Mouse (Mus musculus) heart, embryonic 16.5 days (tissue): ENCODE results near the gene Kctd10. TPM values are rescaled to one million over a fixed set of nuclear protein-coding genes. Genes with fewer than 3 reads are reported as not detected.

Experiments
- ATAC-seq: fragments of 200-750 bp; cut with Nextera tagmentation; replicated peaks from 2 replicates; pipeline ENCODE4 v1.8.0; 2017; ENCODE audit warnings: moderate number of reproducible peaks; ENCODE audit not compliant: insufficient read depth, low FRiP score; ENCODE audit errors: extremely low read depth
- H3K27ac ChIP-seq: fragments of 300-500 bp; sonication (generic); 2 replicates; pipeline ENCODE4 v1.5.1; 2014; ENCODE audit warnings: mild to moderate bottlenecking, low read length, control low read depth, moderate library complexity
- H3K27me3 ChIP-seq: fragments of 300-500 bp; sonication (generic); 2 replicates; pipeline ENCODE4 v1.6.1; 2014; ENCODE audit warnings: low read length, mixed read lengths; ENCODE audit not compliant: control insufficient read depth, insufficient read depth
- H3K36me3 ChIP-seq: fragments of 300-500 bp; sonication (generic); 2 replicates; pipeline ENCODE4 v1.6.1; 2014; ENCODE audit not compliant: control insufficient read depth, insufficient read depth
- H3K4me1 ChIP-seq: fragments of 300-500 bp; sonication (generic); 2 replicates; pipeline ENCODE4 v1.6.1; 2014; ENCODE audit warnings: low read length, mixed read lengths; ENCODE audit not compliant: control insufficient read depth, insufficient read depth
- H3K4me2 ChIP-seq: fragments of 300-500 bp; sonication (generic); 2 replicates; pipeline ENCODE4 v1.6.1; 2014; ENCODE audit warnings: low read depth, mild to moderate bottlenecking, control low read depth, low read length
- H3K4me3 ChIP-seq: fragments of 300-500 bp; sonication (generic); 2 replicates; pipeline ENCODE4 v1.5.1; 2014; ENCODE audit warnings: mild to moderate bottlenecking, control low read depth, low read length
- H3K9ac ChIP-seq: fragments of 300-500 bp; sonication (generic); 2 replicates; pipeline ENCODE4 v1.6.1; 2014; ENCODE audit warnings: low read length, control low read depth
- H3K9me3 ChIP-seq: fragments of 300-500 bp; sonication (generic); replicated peaks from 2 replicates; pipeline ENCODE4 v1.6.1; 2016; ENCODE audit warnings: low read length; ENCODE audit not compliant: control insufficient read depth
- WGBS: fragments of 180-500 bp; shearing (Covaris S2); extraction: QIAGEN DNeasy Blood & Tissue Kit; methylation state at CpG from one replicate; pipeline ENCODE4 v1.1.7; 2014; 5-methylcytosine and 5-hydroxymethylcytosine counted together
- microRNA-seq: library from miRNA; unstranded; fragments of <30 nt; microRNA quantifications from one replicate; pipeline ENCODE4, GENCODE M21; 2017
- polyA plus RNA-seq: library from polyadenylated mRNA; unstranded; fragments of >200 nt; fragmentation: Nextera tagmentation; extraction: Ambion mirVana; gene quantifications from 2 replicates; pipeline ENCODE4 v1.2.1, GENCODE M21; 2015

Kctd10 gene
- polyA plus RNA-seq, 1 experiment from 2014 or later, result 112 TPM

DNA sequence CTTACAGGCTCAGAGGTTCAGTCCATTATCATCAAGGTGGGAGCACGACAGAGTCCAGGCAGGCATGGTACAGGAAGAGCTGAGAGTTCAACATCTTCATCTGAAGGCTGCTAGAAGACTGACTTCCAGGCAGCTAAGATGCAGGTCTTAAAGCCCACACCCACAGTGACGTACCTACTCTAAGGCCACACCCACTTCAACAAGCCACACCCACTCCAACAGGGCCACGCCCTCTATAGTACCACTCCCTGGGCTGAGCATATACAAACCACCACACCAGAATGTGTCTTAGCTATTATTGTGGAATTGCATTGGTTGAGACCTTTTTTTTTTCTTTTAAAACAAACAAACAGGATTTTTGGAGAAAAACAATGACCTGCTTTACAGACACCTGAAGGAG, 34.8 kb downstream of the Kctd10 start:
- ATAC-seq, result no peak

DNA sequence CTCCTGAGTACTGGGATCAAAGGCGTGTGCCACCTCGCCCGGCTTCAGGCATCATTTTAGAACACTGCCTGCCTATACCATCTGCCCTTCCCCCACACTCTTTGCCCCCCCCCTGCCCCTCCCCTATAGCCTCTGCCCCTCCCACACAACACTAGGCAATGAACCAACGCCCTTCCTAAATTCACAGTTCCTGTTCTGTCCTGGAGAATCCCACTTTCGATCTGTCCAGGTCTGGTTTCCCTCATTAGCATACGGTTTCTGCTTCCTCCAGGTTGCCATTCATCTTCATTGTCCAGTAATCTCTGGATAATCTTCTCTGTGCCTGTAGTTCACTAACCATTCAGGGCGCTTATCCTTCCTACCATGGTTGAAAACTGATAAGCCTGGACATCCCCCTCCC, 36.7 kb downstream of the Kctd10 start:
- ATAC-seq, result no peak
- 81% methylated on average over 7 of the region's 7 CpGs for WGBS

More for the DNA sequence above, 34.8 kb downstream of the Kctd10 start:
- H3K9ac ChIP-seq, result no peak overlapping the region
- no peak overlapping the region for H3K27ac ChIP-seq
- no peaks in the 10 kb centered on the region for H3K4me1 ChIP-seq
- H3K9me3 ChIP-seq, result no peaks in the 10 kb centered on the region
- 59% methylated on average over 3 of the region's 3 CpGs for WGBS
- no peaks in the 10 kb centered on the region for H3K36me3 ChIP-seq
- no peak overlapping the region for H3K4me2 ChIP-seq
- no peak overlapping the region for H3K4me3 ChIP-seq
- H3K27me3 ChIP-seq, result peaks cover 4% of the 10 kb centered on the region

DNA sequence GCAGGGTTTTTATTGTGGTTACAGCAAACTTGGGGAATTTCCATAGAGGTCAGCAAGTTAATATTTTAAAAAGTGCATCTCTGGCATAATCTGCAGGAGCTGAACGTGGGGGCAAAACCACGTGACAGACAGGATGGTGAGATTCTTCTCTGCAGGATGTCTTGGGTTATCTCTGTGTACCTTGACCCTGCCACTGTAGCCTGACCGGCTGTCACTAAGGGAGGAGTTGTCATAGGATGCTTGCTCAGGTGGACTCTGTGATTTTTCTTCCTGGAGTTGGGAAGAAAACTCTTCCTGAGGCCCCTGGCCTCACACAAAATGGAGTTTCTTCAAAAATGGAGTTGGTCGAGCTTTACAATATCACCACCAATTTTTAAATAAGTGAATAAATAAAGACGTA, 37.3 kb downstream of the Kctd10 start:
- Histone ChIP-seq H3K4me2 (no peak overlapping the region), H3K27ac (no peak overlapping the region), H3K9me3 (no peaks in the 10 kb centered on the region), H3K27me3 (no peaks in the 10 kb centered on the region), H3K4me3 (no peak overlapping the region), H3K36me3 (no peaks in the 10 kb centered on the region), H3K9ac (no peak overlapping the region), H3K4me1 (no peaks in the 10 kb centered on the region)
- ATAC-seq, result no peak
- WGBS, result 61% methylated on average over 5 of the region's 5 CpGs

More for the DNA sequence above, 36.7 kb downstream of the Kctd10 start:
- Histone ChIP-seq H3K4me3 (no peak overlapping the region), H3K27ac (no peak overlapping the region), H3K9ac (no peak overlapping the region), H3K36me3 (no peaks in the 10 kb centered on the region), H3K27me3 (no peaks in the 10 kb centered on the region), H3K4me2 (no peak overlapping the region), H3K4me1 (no peaks in the 10 kb centered on the region), H3K9me3 (no peaks in the 10 kb centered on the region)

DNA sequence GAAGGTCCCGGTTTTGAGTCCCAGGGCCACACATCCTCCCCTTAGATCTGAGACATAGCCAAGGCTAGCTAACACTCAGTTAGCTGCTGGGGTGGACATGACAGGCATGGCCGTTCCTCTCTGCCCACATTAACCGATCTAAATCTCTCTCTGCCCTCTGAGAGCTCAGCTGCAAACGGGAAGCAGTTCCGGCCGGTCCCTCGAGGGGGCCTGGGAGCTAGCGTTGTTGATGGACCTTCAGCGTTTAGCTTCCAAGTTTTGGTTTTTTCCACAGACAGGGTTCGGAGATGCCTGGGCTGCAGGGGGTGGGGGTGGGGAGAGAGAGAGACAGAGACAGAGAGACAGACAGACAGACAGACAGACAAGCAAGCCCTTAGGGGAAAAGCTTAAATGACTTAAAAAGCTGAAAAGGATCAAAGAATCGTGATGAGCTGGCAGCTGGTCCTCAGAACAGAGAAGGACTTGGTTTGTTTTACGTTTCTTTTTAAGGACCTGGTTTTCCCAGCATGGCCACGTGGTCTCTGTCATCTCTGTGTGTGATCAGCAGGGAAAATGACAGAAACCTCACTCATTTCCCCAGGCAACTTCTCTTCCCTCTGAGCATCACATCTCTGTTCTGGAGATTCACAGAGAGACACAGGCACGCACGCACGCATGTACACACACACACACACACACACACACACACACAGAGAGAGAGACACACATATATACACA, 56.4 kb downstream of the Kctd10 start:
- Histone ChIP-seq H3K9me3 (no peaks in the 10 kb centered on the region), H3K4me1 (no peaks in the 10 kb centered on the region), H3K4me3 (no peak overlapping the region), H3K27ac (no peak overlapping the region), H3K36me3 (no peaks in the 10 kb centered on the region), H3K9ac (no peak overlapping the region), H3K27me3 (no peaks in the 10 kb centered on the region; the same call in none of the 2 replicates), H3K4me2 (peak overlapping the region; percentile 43)
- 23% methylated on average over 16 of the region's 16 CpGs for WGBS
- ATAC-seq, result no peak

DNA sequence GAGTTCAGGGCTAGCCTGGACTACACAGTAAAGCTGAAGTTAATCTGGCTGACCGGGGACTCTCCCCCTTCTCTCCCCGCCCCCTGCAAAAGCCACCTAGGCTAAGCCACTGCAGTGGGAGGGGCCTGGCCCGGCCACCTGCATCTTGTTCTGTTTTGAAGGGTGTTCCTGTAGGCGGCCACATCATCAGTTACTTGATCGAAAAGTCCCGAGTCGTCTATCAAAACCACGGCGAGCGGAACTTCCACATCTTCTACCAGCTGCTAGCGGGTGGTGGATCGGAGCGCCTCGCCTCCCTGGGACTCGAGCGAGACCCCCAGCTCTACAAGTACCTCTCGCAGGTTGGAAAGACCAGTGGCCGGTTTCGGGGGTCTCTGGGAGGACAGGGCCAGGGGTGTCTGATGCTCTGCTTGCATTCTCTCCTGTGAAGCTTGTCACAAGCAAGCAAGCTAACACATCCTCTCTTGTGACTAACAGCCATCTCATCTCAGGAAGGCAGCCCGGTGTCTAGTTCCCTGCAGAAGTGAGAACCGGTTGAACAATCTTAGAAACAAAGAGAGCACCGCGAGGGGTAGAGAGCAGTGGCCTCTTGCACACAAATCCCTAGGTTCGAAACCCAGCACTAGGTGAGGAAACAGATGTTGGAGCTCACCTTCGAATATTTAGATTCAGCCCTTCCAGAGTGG, 57.1 kb downstream of the Kctd10 start:
- H3K36me3 ChIP-seq, result no peaks in the 10 kb centered on the region
- no peaks in the 10 kb centered on the region for H3K9me3 ChIP-seq
- no peak for ATAC-seq
- H3K27ac ChIP-seq, result no peak overlapping the region
- 49% methylated on average over 25 of the region's 25 CpGs for WGBS
- peak overlapping the region; percentile 43 for H3K4me2 ChIP-seq
- H3K4me3 ChIP-seq, result no peak overlapping the region
- H3K27me3 ChIP-seq, result no peaks in the 10 kb centered on the region; the same call in none of the 2 replicates
- no peak overlapping the region for H3K9ac ChIP-seq
- no peaks in the 10 kb centered on the region for H3K4me1 ChIP-seq

Small RNA genes within 50 kb of the gene (microRNA-seq; reads per million reads assigned to microRNA genes)
- gene Mir7027, result not detected

Other genes starting within 250 kb of the Kctd10 start
- 12.0 and 13.9 TPM in 2 replicates for gene Acacb, start 234.0 kb downstream of the Kctd10 start, polyA plus RNA-seq
- 0.11 and 0.44 TPM in 2 replicates for gene Foxn4, start 106.7 kb downstream of the Kctd10 start, polyA plus RNA-seq
- 2.7 and 2.8 TPM in 2 replicates for gene Myo1h, start 91.3 kb downstream of the Kctd10 start, polyA plus RNA-seq
- 44.2 and 50.9 TPM in 2 replicates for gene Ube3b, start 99 bp upstream of the Kctd10 start, polyA plus RNA-seq
- 24.5 and 25.8 TPM in 2 replicates for gene Mmab, start 63.6 kb upstream of the Kctd10 start, polyA plus RNA-seq
- gene Mvk, start 63.8 kb upstream of the Kctd10 start, polyA plus RNA-seq, result 15.8 and 17.5 TPM in 2 replicates
- gene Fam222a, start 187.5 kb upstream of the Kctd10 start, polyA plus RNA-seq, result 0.83 and 0.84 TPM in 2 replicates